Mouse (Mus musculus) G1E (cell line): ENCODE measurements at regions not wholly inside any gene's neighbourhood (a gene's known extent, or its start where the extent isn't known, plus 50 kb on each side); places are given as distances from the start of the nearest gene placed in this dataset.

Experiments
- ATAC-seq: 2 replicates; pipeline ENCODE4 v1.8.0; 2016; ENCODE audit warnings: mild to moderate bottlenecking; ENCODE audit not compliant: insufficient number of reproducible peaks, poor library complexity, low FRiP score, severe bottlenecking; ENCODE audit errors: extremely low read depth
- DNase-seq: peaks from one replicate; pipeline ENCODE4 v3.0.0; 2012; ENCODE audit warnings: low spot score
- H3K27me3 ChIP-seq: 2 replicates; pipeline ENCODE4 v1.6.1; 2012; ENCODE audit warnings: mild to moderate bottlenecking, low read length, inconsistent platforms; ENCODE audit not compliant: insufficient read depth
- H3K36me3 ChIP-seq: replicated peaks from 2 replicates; pipeline ENCODE3; 2012; ENCODE audit warnings: mild to moderate bottlenecking, inconsistent platforms
- H3K4me1 ChIP-seq: 2 replicates; pipeline ENCODE4 v1.6.1; 2012; ENCODE audit warnings: low read depth, low read length, inconsistent platforms, mixed read lengths; ENCODE audit not compliant: insufficient read depth
- H3K4me3 ChIP-seq: 2 replicates; pipeline ENCODE4 v1.5.1; 2012; ENCODE audit warnings: low read depth, mild to moderate bottlenecking, inconsistent platforms, low read length, moderate library complexity, mixed read lengths
- H3K9me3 ChIP-seq: replicated peaks from 2 replicates; pipeline ENCODE4 v1.6.1; 2012; ENCODE audit warnings: inconsistent platforms
- CTCF ChIP-seq: IDR thresholded peaks from 2 replicates; pipeline ENCODE4 v1.5.1; 2012; ENCODE audit warnings: low read depth, low read length, inconsistent platforms, mixed read lengths
- GATA1 ChIP-seq: IDR thresholded peaks from 2 replicates; pipeline ENCODE4 v1.6.1; 2012; ENCODE audit warnings: borderline replicate concordance, low read length, inconsistent platforms, mixed read lengths
- GATA2 ChIP-seq: IDR thresholded peaks from 2 replicates; pipeline ENCODE4 v1.6.1; 2012; ENCODE audit warnings: low read depth, low read length, inconsistent platforms, borderline replicate concordance
- POLR2AphosphoS5 ChIP-seq: IDR thresholded peaks from 2 replicates; pipeline ENCODE4 v1.6.1; 2012; ENCODE audit warnings: low read depth, low read length, inconsistent platforms; ENCODE audit not compliant: insufficient replicate concordance
- TAL1 ChIP-seq: conservative IDR thresholded peaks from 2 replicates; pipeline ENCODE4 v1.6.1; 2012; ENCODE audit warnings: low read depth, low read length, inconsistent platforms, mixed read lengths

DNA sequence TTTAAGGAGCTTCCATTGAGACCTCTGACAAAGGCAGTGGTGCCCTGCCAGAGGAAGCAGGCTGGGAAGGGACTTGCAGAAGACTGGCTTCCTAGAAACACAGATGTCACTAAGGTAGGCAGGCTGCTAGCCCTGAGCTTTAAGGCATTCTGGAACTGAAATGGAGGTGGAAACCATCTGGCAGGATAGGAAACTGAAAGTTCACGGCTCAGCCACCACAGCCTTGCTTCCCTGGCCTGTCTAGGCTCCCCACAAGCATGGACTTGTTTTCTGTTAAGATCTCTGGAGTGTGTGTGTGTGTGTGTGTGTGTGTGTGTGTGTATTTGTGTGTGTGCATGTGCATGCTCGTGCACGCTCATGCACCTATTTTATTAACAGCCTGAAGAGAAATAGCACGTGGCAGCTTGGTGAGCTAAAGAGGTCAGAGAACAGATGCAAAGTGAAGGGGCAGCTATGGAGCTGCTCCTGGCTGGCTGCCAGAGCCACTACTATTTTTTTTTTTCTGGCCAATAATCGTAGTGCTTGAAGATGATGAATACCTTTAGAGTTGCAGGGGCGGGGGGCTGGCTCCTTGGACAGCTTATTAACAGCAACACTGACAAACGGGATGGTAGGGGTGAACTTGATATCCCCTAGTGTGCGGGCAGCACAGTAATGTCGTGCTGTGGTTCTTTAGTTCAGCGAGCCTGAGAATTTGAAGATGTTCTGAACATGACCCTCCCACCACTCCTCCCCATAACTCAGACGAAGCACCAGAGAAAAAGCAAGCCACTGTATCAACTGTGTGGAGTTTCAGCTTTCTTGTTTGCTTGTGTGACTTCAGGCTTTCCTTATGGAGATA, 99.6 kb upstream of the Sesn3 start:
- no peaks in the 10 kb centered on the region for H3K9me3 ChIP-seq
- ATAC-seq, result no peak
- H3K27me3 ChIP-seq, result 0 out of 2 replicates have a peak, but pooled peaks cover 3% of the 10 kb centered on the region
- no peaks in the 10 kb centered on the region for H3K4me1 ChIP-seq
- H3K36me3 ChIP-seq, result no peaks in the 10 kb centered on the region
- no peak overlapping the region for H3K4me3 ChIP-seq
- TF ChIP-seq CTCF, result no peak
- no peak for TF ChIP-seq TAL1
- TF ChIP-seq GATA2, result no peak
- no peak for TF ChIP-seq GATA1
- TF ChIP-seq POLR2AphosphoS5, result no peak
- no peak for DNase-seq

DNA sequence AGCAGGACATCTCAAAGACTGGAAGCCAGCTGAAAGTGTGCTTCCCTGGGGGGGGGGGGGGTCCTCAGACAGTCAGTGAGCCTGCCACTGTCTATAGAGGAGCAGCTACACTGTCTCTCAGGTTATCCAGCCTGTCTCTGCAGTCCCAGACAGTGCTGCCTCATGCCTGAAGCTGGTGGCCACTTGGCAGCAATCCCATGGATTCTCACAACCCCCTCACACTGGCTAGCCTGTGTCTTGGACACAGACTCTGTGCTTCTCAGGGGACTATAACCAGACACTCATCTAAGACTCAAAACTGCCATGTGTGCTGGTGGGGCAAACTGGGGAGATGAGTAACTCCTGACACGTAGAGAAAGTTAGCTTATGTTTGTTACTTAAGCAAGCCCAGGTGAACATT, 95.1 kb upstream of the Sesn3 start:
- no peak for TF ChIP-seq CTCF
- TF ChIP-seq POLR2AphosphoS5, result no peak
- TF ChIP-seq TAL1, result no peak
- no peak for TF ChIP-seq GATA1
- no peaks in the 10 kb centered on the region for H3K4me1 ChIP-seq
- H3K4me3 ChIP-seq, result no peak overlapping the region
- no peaks in the 10 kb centered on the region for H3K9me3 ChIP-seq
- 0 out of 2 replicates have a peak, but pooled peaks cover 5% of the 10 kb centered on the region for H3K27me3 ChIP-seq
- ATAC-seq (no peak), DNase-seq (no peak)
- H3K36me3 ChIP-seq, result no peaks in the 10 kb centered on the region

DNA sequence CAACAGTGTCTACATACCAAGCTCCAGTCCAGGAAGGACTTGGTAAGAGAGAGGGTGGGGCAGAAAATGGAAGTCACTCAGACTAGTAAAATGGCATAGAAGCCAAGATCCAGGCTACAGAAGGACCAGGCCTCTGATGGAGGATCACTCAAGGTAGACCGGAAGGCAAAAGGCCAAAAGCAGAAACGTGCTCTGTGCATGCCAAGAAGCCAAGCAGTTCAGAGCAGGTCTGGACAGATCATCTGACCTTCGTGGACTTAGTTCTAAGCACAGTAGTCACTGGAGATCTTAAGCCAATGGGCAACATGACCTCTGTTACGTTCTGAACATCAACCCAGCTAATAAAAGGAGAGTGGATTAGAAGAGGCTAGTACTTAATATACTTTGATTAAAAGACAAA, 90.6 kb upstream of the Sesn3 start:
- no peaks in the 10 kb centered on the region for H3K9me3 ChIP-seq
- H3K27me3 ChIP-seq, result 0 out of 2 replicates have a peak, but pooled peaks cover 2% of the 10 kb centered on the region
- ATAC-seq, result no peak
- no peak overlapping the region for H3K4me3 ChIP-seq
- H3K36me3 ChIP-seq, result no peaks in the 10 kb centered on the region
- H3K4me1 ChIP-seq, result no peaks in the 10 kb centered on the region
- TF ChIP-seq GATA1 (no peak), GATA2 (no peak), CTCF (no peak), TAL1 (no peak), POLR2AphosphoS5 (no peak)
- no peak for DNase-seq

DNA sequence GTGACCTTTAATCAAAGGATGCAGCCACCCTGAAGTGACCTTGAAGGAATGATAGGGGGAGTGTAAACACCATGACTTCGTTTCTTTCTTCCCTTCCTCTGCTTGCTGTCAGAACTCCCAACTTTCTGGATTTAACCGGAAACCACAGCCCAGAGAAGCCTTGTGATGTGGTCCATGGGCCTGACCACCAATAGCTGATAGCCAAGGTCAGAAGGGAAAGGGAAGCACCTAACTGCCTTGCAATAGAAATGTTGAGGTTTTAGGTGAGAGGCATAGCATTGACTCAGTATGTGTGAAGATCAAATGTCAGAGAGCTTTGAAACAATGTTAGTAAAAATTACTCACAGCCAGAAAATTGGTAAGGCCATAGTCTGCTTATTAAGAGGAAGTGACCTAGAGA, 89.2 kb upstream of the Sesn3 start:
- no peak for ATAC-seq
- H3K27me3 ChIP-seq, result peaks cover 2% of the 10 kb centered on the region; the same call in 1 of the 2 replicates
- TF ChIP-seq TAL1 (no peak), GATA1 (no peak), CTCF (no peak), POLR2AphosphoS5 (no peak), GATA2 (no peak)
- no peaks in the 10 kb centered on the region for H3K4me1 ChIP-seq
- no peaks in the 10 kb centered on the region for H3K9me3 ChIP-seq
- no peak overlapping the region for H3K4me3 ChIP-seq
- no peaks in the 10 kb centered on the region for H3K36me3 ChIP-seq
- no peak for DNase-seq

DNA sequence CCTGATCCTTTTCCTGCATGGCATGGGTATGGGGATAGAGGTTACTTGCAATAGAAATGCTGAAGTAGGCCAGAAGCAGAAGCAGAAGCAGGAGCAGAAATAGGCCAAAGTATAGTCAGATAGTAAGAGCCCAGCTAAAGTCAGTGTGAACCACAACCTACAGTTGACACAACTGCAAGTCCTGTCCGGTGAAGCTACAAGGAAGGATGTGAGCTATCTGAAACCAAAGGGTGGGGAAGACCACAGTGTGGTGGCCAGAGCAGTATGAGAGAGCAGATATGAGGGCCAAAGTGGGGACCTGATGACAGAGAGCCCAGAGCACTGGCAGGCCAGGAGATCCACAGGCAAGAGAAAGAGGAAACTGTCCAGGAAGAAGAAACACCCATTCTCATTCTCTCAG, 87.1 kb upstream of the Sesn3 start:
- ATAC-seq (no peak), DNase-seq (no peak)
- Histone ChIP-seq H3K9me3 (no peaks in the 10 kb centered on the region), H3K4me3 (no peak overlapping the region), H3K36me3 (no peaks in the 10 kb centered on the region), H3K4me1 (no peaks in the 10 kb centered on the region), H3K27me3 (peaks cover 2% of the 10 kb centered on the region; the same call in 1 of the 2 replicates)
- no peak for TF ChIP-seq TAL1
- no peak for TF ChIP-seq GATA2
- TF ChIP-seq GATA1, result no peak
- no peak for TF ChIP-seq POLR2AphosphoS5
- no peak for TF ChIP-seq CTCF

DNA sequence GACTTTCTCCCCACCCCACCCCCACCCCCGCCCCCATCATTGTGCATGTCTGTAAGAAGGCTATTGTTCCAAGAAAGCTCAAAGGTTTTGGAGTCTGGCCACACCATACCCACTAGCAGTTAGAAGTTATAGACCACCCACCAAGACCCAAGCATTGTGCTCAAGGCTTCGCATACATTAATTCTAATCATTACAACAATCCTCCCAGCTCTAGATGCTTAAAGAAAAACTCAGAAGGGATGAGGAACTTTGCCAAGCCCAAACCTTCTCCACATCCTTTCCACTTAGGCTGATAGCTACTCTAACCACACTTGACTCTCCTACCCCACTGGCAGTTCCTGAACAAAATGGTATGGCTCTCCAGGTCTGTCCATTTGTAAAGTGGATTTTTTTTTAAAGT, 86.4 kb upstream of the Sesn3 start:
- H3K4me3 ChIP-seq, result no peak overlapping the region
- ATAC-seq, result no peak
- H3K36me3 ChIP-seq, result no peaks in the 10 kb centered on the region
- no peaks in the 10 kb centered on the region for H3K9me3 ChIP-seq
- no peaks in the 10 kb centered on the region; the same call in 1 of the 2 replicates for H3K27me3 ChIP-seq
- no peak for DNase-seq
- TF ChIP-seq GATA1 (no peak), TAL1 (no peak), POLR2AphosphoS5 (no peak), GATA2 (no peak), CTCF (no peak)
- H3K4me1 ChIP-seq, result no peaks in the 10 kb centered on the region
